Mouse (Mus musculus): Measurements from ENCODE around the gene Ubr3.

Gene Ubr3

DNA sequence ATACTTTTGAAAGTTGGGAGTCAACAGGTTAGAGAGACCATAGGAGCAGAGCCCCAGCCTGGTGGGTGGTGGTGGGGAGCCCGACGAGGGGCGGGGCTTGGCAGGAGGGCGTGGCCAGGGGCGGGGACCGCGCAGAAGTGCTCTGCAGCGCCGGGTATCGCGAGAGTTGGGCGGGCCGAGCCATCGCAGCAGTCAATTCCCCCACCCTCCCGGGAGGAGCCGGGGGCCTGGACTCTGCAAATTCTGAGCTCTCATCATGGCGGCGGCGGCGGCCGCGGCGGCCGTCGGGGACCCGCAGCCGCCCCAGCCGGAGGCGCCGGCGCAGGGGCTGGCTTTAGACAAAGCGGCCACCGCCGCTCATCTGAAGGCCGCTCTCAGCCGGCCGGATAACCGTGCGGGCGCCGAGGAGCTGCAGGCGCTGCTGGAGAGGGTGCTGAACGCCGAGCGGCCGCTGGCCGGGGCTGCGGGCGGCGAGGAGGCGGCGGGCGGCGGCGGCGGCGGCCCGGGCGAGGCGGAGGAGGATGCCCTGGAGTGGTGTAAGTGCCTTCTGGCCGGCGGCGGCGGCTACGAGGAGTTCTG, at the start of gene Ubr3:
Gene Ubr3 (plus strand): TSS at position 208 of the 579 bp plus-strand sequence.
- peak; percentile 95 for DNase-seq (ENCODE audit: low spot score)

DNA sequence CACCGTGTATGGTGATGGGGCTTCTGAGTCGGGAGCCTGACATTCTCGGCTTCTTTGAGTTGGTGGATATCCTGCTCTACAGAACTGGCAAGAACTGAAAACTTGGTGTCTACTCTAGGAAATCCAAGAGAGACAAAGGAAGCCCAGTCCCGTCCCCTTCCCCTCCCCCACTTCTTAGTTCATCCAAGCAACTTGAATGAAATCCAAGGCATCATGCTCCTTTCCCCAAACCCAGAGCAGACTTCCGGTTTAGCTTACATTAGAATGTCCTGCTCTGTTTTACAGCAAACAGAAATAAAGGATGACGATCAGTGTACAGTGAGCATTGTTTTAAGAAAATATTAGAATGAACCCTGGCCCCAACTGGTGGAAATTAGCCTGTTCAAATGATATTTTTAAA, 47.8 kb upstream of the Ubr3 start:
- no peak for DNase-seq (ENCODE audit: low spot score)

DNA sequence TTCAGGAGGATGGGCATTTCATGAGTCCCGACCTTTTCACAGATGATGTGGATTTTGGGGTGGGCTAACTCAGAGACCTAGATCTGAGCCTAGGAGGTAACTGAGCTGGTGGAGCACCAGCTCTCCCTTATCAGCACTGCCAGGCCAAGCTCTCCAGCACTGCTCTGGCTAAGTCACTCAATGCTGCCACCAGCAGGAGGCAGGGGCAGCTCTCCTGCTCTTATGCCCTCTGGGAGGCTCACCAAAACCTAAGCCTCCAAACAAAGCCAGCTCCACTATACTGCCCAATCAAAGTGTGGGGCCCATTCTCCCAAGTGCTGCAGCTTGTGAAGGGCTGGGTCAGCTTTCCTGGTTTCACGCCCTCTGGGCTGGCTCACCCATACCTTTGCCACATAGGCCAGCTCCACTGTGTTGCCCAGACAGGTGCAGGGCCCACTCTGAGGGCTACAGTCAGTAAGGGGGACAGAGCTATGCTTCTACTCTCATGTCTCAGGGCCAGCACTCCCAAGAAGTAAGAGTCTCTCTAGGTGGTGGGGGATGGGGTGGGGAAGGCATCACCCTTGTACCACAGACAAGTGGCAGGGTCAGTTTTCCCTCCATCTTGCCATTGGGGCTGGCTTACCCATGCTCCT, 45.5 kb upstream of the Ubr3 start:
- DNase-seq (ENCODE audit: low spot score), result no peak

DNA sequence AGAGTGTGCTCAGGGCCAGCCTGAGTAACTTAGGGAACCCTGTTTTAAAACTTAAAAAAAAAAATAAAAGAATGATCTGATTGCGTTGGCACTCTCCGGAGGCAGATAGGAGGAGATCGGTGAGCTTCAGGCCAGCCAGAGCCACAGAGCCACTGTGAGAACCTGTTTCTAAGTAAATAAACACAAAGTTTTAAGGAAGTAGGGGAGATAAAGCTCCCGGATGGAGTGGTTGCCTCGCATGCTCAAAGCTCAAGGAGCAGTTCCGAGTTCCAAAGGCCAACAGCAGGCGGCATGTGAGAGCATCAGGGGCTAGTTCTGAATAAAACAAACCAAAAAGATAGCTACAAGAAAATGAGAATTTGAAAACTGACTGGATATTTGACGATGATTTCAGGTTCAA, 40.7 kb upstream of the Ubr3 start:
- DNase-seq (ENCODE audit: low spot score), result no peak

DNA sequence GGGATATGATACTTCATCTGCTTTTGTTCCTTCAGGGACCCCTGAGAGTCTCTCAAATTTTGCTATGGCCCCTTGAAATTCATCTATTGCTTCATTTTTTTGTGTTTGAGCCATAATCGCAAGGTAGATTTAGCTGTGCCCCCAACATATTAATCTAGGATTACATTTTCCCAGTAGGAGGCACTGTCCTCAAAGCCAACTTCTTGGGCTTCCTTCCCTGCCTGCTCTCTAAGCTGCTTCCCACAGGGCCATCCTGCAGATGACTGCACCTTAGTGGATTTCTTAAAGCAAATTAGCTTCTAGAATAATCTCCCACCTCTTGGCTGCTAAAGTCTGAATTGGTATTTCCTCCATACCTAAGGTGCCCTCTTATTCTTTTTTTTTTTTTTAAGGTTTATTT, 39.2 kb upstream of the Ubr3 start:
- no peak for DNase-seq (ENCODE audit: low spot score)

DNA sequence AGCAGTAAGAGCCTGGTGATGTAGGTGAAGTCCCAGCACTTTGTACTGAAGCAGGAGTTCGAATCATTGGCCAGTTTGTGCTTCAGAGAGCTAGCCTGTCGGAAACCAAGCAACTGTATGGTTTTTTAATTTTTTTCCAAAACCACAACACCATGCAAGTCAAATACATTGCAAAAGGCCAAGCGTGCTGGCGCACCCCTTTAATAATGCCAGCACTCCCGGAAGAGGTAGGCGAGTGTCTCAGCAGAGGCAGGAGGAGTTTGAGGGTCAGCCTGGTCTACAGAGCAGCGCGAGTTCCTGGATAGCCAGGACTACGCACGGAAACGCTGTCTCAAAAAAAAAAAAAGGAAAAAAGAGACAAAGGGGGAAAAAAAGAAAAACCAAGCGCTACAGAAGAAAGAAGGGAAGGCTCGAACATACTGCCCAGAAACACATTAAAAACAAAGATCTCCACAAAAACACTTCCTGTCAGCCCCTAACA, 36.0 kb upstream of the Ubr3 start:
- no peak for DNase-seq (ENCODE audit: low spot score)

- DNase-seq (ENCODE audit: low spot score), result peak; percentile 88
Measured at GRCm38 (mm10) chr2:69861485-69862091, 35.5 kb upstream of the Ubr3 start, which contains the start of gene Ssb. Gene Ssb, plus strand, starts transcription at chr2:69861562.

GRCm38 (mm10) chr2:69862117-69862657, 34.9 kb upstream of the Ubr3 start:
- DNase-seq (ENCODE audit: low spot score), result no peak

- no peak for DNase-seq (ENCODE audit: low spot score)
Measured at GRCm38 (mm10) chr2:69883990-69884391, 13.1 kb upstream of the Ubr3 start.

DNA sequence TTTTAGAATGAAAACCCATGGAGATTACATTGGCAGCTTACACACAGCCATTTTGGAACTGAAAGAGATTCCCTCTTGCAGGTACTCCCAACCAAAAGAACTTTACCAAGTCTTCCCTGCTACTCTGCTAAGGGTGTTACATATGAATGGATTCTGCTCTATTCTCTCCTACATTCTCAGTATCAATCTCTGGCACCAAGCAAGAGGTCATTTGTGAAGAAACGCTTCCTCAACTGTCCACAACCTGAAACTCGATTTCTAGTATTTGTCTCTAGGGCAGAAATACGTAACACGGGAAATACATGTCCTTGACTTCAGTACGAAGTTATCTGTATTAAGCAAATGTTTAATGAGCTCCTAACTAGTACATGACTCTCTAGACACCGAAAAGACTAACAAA, 12.5 kb upstream of the Ubr3 start:
- no peak for DNase-seq (ENCODE audit: low spot score)

GRCm38 (mm10) chr2:69885050-69885449, 12.0 kb upstream of the Ubr3 start:
- no peak for DNase-seq (ENCODE audit: low spot score)

GRCm38 (mm10) chr2:69885451-69886305, 11.4 kb upstream of the Ubr3 start, which contains the start of gene Mettl5:
Gene Mettl5, minus strand, starts transcription at chr2:69885615.
- peak; percentile 70 for DNase-seq (ENCODE audit: low spot score)

GRCm38 (mm10) chr2:69888957-69889356, 8.1 kb upstream of the Ubr3 start:
- DNase-seq (ENCODE audit: low spot score), result no peak

GRCm38 (mm10) chr2:69890843-69891242, 6.2 kb upstream of the Ubr3 start:
- no peak for DNase-seq (ENCODE audit: low spot score)

DNA sequence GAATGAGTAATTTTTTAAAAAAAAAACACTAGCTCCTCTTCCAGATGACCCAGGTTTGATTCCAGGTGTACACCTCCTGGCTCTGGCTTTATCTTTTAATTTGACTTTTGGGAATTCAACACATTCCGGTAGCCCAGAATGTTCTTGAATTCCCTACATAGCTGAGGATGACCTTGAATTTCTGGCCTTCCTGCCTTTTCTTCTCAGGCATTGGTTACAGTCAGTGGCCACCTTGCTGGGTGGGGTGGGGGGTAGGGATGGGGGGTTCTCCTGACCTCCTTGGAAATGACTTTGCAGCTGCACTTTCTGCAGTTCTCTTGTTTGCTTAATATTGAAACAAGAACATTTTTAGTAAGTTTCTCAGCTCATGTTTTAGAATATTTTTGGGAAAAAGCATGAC, 3.9 kb upstream of the Ubr3 start:
- no peak for DNase-seq (ENCODE audit: low spot score)

DNA sequence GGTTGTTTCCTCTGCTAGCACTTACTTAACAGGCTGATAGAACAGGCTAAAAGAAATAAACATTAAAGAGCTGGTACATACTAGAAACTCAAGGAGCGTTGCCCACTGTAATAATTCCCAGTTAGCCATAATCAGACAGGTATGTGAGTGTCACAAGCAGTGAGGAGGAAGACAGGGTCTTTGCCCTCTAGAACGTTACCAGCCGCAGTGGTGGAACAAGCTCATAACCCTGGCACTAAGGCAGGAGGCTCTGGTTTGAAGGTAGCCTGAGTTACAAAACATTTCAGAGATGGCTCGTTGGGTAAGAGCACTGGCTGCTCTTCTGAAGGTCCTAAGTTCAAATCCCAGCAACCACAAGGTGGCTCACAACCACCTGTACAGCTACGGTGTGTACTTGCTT, 3.2 kb upstream of the Ubr3 start:
- no peak for DNase-seq (ENCODE audit: low spot score)

DNA sequence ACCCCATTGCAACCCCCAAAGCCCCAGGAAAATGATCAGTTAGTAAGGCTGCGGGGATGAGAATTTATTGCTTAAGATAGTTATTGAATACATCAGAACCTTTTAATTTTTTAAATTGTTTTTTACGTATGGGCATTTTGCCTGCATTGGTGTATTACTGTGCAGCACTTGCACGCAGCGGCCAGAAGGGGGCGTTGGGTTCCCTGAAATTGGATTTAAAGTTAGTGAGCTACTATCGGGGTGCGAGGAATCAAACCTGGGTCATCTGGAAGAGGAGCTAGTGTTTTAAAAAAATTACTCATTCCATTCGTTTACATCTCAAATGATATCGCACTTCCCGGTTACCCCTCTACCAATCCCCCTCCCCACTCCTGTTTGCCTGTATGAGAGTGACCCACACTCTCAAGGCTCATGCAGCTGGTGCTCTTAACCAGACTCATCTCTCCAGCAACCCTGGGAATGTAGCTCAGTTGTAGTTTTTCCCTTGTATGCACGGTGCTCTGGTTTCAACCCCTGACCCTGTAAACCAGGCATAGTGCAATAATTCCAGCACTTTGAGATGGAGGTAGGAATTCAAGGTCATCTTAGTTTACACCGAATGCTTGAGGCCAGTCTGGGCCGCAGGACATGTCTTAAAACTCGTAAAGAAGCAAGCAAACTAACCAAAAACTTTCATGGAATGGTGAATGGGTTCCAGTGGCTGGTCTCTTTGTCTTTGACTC, 1.4 kb upstream of the Ubr3 start:
- no peak for DNase-seq (ENCODE audit: low spot score)

- no peak for DNase-seq (ENCODE audit: low spot score)
Measured at GRCm38 (mm10) chr2:69896224-69896581, 843 bp upstream of the Ubr3 start.

GRCm38 (mm10) chr2:69897618-69898575, 851 bp downstream of the Ubr3 start:
- peak; percentile 14 for DNase-seq (ENCODE audit: low spot score)

GRCm38 (mm10) chr2:69903541-69903940, 6.5 kb downstream of the Ubr3 start:
- no peak for DNase-seq (ENCODE audit: low spot score)
